Mouse (Mus musculus) lung, postnatal 36 days (tissue): Measurements from ENCODE around the gene Mup9.
"Not testable (repeated sequence)": the region's sequence is repeated elsewhere in the genome, so short reads cannot be mapped to it uniquely, and the experiment has no call there.

Source experiments
- DNase-seq: peaks from one replicate; pipeline ENCODE4 v3.0.0; 2022; ENCODE audit warnings: mixed read lengths

Mup9 gene

DNA sequence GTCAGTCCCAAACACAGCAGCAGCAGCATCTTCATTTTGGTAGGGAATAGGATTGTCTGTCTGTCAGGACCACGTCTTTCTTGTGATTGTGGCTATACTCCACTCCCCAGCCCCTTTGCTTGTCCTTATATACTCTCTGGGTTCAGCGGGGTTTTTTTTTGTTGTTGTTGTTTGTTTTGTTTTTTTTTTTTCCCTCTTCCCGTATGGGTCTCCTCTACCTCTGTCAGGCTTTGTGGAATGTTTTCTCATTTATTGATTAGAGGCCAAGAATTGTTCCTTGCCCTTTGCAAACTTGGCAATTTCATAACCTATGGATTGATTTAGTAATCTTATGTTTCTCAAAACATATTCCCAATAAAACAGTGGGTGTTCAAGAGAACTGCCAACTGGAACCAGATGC, at the start of gene Mup9:
Mup9 (minus strand) TSS at position 101 of the 400 bp plus-strand sequence.
- not testable (repeated sequence) for DNase-seq
